Mouse (Mus musculus) NIH3T3 (cell line): ENCODE data around the gene Stt3b.
"Not testable (repeated sequence)": the region's sequence is repeated elsewhere in the genome, so short reads cannot be mapped to it uniquely, and the experiment has no call there.

Experiments
- DNase-seq: peaks from one replicate; pipeline ENCODE4 v3.0.0-alpha.2; 2012; ENCODE audit warnings: low read depth

Stt3b gene

DNA sequence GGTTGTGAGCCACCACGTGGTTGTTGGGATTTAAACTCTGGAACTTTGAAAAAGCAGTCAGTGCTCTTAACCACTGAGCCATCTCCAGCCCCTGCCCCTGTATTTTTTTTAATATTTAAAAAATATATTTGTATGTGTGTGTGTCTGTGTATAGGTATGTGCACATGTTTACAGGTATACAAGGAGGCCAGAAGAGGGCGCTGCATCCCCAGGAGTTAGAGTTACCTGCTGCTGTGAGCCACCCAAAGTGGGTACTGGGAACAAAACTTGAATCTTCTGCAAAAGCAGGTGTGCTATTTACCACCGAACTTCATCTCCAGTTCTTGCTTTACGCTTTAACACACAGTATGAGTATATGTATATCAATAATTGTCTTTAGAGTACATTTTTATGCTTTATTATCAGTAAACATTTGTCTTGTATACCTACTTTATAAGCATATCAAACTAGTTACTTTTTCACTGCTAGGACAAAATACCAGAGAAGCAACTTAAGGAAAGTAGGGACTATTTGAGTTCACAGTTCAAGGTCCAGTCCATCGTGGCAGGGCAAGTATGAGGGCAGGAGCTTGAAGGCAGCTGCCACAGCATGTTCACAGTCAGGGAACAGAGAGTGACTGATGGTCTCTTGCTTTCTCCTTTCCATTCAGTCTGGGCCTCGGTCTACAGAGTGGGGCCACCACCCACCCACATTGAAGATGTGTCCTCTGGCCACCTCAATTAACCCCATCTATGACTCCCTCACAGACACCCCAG is 8.6 kb upstream of the Stt3b start:
- DNase-seq = no peak

DNA sequence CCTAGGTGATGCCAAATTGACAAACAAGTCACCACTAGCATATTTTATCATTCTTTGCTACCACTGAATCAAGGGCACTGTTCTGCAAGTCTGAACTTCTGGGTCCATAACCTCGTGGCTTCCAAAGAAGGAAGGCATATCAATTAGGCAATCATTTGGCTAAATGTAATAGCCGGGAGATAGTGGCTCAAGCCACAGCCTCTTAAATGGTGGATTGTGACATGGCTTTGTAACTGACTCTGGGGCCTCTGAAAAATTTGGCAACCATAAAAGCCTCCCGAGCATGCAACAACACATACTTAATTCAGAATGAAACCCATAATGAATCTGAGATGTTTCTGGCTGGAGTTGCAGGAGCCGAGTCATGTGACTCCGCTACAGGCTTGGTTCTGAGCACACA is 6.8 kb upstream of the Stt3b start:
- no peak for DNase-seq

DNA sequence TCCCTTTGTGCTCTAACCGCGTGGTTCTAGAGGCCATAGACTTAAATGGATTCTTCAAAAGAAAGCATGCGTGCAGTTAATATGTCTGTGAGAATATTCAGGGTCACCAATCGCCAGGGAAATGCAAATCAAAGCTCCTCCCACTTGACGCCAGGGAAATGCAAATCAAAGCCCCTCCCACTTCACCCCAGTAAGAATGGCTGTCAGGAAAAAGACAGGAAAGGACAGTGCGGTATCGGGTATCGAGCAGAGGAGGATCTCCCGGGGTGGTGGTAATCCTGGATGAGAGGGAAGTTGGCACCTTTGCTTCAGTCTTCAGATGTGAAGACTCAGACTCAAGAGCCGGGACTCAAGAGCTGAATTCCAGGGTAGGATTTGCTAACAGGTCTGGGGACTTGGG is 4.3 kb upstream of the Stt3b start:
- DNase-seq = no peak

DNA sequence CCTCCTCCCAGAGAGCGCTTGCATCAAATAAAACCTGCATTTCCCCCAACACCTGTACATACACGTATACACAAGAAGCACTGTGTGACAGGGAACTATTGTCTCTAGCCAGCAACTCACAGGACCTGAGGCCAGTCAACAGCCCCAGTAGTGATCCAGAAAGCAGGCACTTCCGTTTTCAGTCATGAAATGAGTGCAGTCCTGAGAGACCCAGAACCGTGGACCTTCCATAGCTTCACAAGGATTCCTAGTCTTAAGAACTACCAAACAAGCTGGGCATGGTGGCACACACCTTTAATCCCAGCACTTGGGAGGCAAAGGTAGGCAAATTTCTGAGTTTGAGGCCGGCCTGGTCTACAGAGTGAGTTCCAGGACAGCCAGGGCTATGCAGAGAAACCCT is 3.6 kb upstream of the Stt3b start:
- no peak for DNase-seq

DNA sequence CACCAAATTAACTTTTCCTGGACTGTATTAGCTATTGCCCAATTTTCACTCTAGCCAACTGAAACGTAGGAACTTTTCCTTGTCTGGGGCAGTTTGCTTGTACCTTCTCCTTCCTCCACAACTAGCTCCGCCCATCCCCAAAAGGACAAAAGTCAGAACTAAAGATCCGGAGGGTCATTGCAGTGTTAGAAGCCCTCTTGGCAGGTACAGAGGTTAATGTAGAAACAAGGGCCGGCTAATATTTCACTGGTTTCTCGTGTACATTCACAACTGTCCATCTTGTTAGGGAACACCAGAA is 951 bp upstream of the Stt3b start:
- peak; percentile 24 for DNase-seq

DNA sequence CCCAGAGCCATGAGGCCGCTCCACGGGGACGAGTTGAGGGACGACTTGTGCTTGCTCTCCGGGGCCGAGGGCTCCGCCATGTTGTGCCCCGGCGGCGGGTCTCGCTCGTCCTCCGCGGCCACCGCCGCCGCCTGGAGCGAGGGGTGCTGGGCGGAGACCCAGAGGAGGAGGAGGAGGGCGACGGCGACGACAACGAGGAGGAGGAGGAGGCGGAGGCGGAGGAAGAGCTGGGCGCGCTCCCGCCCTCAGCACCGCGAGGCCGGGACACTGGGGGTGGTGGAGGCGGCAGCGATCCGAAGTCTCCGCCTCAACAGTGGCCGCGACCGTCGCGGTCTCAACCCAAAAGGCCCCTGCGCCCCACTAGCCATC is 260 bp downstream of the Stt3b start:
- DNase-seq = no peak

DNA sequence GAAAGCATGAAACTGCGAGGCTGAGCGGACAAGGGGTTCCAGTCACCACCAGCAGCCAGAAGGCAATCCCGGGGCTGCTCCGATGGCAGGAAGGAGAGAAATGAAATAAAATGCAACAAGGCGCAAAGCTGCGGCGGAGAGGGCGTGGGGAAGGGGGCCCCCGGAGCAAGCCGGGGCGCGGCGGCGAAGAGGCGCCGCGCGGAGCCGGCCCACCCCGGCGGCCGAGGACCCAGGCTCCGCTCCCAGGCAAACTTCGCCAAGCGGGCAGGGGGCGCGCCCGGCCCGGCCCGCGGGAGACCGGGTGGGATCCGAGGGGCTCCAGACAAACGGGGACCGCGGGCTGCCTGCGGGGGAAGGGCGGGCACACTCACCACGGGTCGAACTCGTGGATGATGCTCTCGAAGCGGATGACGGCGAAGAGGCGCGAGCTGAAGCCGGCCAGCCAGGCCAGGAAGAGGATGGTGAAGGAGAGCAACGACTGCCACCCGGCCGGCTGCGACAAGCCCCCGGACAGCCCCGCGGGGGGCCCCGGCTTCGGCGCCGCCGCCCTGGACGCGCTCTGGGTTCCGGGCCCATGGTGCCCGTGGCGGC is 745 bp downstream of the Stt3b start:
- peak; percentile 58 for DNase-seq

DNA sequence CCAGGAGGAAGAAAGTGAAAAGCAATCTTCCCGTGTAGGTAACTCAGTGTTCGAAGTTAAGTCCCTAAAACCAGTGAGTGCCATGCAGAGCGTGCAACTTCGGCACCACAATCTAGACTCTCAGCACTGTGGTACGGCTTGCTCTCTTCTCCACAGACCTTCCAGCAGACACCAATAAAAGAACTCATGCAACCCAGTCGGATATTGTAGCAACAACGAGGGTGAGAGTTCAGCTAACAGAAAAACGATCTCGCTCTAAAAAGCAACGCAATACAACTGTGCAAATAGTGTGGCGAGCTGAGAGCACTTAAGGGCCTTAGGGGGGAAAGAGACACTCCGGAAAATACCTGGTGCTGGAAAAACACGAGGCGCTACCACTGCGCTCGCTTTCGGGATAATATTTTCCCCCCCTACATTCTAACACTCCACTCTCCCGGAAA is 1.3 kb downstream of the Stt3b start:
- peak; percentile 32 for DNase-seq

DNA sequence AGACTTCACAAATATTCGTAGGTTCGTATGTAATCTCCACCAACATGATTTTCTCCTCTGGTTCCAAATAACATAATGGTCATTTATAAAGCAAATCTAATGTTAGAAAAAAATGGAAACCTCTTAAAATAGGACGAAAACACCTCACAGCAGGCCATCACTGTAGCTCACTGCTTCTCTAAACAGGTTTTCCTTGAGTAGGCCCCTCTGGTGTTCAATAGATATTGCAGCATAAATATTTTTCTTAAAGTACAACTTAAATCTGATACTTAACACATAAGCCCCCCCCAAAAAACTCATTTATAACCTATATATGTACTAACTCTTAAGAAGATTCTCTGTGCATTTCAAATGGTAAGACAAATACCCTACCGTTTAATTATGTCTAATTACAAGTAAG is 1.8 kb downstream of the Stt3b start:
- peak; percentile 21 for DNase-seq

DNA sequence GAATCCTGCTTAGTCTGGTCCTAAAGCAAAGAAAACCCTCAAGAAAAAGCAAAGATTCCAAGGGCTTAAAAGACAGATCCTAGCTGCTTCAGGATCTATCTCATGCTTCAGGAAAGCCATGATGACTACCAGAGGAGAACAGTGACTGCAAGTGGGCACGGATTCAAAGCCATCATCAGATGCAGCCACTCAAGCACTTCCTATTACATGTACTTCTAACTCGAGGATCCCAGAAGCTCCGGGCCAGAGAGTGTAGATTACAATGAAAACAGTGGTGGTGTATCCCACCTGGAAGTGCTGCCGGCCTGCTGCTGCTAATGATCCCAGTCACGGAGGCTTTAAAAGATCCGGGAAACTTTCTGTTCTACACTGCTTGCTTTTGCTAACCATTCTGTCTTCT is 4.0 kb downstream of the Stt3b start:
- DNase-seq = peak; percentile 32

DNA sequence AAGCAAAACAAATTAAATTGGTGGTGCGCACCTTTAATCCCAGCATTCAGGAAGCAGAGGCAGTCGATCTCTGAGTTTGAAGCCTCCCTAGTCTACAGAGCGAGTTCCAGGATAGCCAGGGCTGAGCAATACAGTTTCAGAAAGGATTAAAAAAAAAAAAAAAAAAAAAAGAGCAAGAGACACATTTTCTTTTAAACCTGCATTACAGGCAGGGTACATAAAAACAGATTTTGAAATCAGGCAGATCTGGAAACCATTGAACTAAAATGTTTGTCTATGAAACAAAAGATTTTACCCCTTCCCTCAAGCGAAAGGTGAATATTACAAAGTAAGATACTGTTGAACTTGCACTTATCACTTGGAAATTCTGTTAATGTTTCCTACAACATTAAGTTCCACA is 6.1 kb downstream of the Stt3b start:
- DNase-seq = no peak

DNA sequence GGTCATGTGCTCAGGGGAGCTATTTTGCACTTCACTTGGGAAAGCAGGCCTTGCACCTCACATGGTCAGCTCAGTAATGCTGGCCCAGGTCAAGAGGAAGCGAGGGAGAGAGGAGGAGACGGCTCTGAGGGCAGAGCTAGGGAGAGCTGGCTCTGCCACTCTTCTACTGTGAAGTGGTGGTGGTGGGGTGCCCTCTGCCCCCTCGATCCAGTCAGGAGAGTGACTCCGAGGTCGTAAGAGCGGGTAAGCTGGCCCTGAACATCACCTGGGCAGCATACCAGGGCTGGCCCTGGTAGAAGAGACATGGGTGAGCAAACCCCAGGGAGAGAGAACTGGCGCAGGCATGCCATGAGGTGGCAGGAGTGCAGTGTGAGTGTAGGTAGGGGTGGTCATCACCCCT is 8.6 kb downstream of the Stt3b start:
- DNase-seq = no peak

DNA sequence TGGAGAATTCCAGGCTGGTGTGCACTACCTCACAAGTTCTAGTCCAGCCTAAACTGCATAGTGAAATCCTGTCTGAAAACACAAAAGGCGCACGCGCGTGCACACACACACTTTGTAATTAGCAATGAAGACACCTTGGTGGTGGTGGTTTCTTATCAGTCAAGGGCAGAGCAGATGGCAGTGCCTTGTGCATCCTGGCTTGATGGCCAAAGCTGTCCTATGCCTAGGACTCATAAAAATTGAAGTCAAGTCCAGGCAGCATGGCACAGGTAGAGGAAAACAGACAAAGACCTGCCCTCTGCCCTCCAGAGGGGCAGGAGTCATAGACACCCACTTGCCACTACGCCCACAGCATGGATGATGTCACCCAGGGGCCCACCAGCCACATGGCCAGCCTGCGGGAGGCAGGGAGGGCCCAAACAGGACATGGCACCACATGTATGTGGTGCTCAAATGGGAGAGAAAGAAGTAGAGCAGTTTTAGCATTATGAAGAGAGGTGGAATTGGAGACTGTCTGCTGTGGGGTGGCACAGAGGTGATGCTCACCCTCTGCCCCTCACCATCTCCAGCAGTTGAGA is 9.1 kb downstream of the Stt3b start:
- DNase-seq = no peak

DNA sequence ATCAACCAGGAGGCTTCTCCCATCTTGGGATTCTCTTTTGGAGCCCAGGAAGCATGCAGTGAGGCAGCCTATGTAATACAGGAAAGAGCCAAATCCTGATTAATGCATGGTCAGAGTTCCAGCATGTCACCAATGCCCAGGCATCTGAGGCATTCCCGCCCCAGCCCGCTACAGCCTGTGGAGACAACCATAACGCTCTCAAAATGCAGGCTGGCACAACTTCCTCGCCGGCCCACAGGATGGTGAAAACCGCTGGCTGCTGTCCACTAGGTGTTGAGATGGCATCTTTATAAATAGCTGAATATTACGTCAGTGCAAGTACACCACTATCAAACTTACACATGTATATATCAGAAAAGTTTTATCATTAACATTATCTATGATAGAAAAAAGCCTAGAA is 13.5 kb downstream of the Stt3b start:
- no peak for DNase-seq

DNA sequence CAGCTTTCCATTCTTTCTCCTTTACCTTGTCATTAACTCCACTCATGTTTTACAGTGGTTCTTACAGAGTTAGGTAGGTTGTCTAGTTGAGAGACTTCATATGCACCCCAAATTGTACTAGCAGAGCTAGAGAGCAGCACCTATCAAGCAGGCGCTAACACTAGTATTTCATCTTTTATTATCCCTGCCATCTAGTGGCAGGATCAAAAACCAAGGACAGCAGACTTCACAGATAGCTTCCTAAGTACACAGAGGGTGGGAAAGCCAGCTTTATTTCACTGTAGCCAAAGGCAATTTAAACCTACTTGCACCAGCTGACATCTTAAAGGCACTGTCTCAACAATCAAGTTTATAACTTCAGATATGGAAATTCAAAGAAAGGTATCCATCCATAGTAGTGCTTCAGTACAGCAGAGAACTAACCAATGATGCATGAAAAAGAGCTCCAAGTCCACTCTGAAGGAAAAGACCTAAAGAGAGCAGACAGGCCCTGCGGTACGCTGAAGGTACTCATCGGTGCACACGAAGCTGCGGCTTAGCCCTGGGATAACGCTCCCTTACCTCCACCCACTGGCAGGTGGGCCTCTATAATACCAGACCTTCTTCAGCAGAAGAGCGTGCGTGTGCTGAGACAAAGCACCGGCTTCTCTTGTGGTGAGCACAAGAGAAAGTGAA is 16.2 kb downstream of the Stt3b start:
- no peak for DNase-seq

DNA sequence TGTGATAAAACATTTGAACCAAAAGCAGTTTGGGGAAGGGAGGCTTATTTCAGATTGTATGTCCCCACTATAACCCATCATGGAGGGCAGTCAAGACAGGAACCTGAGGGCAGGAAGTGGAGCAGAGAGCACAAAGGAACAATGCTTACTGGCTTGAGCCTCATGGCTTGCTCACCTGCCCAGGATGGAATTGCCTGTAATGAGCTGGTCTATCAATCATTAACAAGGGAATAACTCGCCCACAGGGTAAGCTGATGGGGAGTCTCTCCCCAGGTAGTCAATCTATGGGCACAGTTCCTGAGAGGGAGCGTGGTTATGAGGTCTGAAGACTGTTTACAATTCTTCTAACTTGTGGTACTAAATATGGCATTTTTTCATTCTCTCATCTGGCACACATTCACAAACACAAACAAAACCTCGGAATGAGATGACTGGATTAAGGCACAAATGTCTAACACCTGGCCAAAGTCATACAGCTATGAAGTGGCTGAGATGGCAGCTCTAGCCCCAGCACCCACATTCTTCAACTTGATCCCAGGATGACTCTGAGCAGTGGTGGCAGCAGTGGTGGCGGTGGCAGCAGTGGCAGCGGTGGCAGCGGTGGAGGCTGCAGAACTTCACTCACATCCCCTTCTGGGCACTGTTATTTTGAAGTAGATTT is 22.3 kb downstream of the Stt3b start:
- no peak for DNase-seq

DNA sequence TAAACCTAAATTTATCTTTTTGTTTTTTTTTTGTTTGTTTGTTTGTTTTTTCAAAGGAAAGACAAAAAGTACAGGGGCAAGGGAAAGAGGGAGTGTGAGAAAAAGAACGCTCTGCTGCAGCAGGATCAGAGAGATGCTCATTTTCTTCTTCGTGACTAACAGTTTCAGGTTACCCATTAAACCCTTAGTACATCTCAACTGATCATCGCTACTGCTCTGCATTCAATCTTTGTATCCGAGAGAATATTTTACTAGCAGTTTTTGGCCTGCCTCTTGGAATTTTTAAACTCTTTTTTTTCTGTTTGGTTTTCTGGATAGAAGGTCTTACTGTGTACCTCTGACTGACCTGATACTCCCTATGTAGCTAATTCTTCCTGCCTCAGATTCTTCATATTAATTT is 25.8 kb downstream of the Stt3b start:
- no peak for DNase-seq

DNA sequence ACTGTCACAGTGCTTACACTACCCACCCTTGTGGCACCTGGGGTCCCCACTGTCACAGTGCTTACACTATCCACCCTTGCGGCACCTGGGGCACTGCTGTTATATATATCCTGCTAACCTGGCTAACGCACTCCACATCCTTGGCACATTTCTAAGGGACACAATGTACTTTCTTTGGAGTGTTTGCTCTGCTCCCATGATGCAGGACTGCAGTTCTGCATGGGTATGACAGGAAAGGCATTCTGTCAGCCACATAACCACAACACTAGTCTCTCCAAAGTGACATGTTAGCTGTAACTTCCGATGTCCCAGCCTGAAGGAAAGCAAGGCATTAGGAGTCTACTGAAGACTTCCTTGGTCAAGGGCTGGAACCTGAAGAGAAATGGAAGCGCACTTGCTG is 26.8 kb downstream of the Stt3b start:
- no peak for DNase-seq

DNA sequence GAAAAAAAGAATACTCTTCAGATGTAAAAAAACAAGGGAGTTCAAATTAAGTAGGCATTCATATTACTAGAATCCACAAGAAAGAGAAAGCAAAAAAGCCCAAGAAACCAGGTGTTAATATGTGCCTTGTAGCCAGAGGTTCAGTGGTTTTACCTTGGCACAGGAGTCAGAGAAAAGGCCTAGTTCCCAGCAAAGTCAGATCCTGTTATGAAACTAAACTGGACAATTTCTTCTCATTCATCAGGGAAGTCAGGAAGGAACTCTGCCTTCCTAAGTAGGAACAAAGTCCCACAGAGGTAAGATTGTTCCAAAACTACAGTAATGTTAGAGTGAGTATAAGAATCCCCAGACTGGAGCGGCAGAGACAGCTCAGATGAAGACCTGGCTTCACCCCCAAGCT is 31.6 kb downstream of the Stt3b start:
- no peak for DNase-seq

DNA sequence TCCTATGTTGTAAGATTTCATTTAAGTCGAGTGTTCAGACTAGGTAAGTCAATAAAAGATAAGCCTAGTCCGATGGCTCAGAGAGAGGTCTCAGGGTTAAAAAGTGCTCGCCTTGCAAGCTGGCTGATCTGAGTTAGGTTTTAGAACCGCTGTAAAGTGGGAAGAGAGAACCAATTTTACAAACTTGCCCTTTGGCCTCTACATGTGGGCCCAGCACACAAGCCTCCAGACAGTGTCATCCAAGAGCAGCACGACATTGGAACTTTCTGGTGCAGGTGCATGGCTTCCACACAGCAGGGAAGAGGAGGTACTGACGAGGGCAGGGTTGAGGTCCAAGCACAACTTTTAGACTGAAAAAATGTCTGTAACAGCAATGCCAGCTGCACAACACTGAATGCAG is 35.4 kb downstream of the Stt3b start:
- no peak for DNase-seq

DNA sequence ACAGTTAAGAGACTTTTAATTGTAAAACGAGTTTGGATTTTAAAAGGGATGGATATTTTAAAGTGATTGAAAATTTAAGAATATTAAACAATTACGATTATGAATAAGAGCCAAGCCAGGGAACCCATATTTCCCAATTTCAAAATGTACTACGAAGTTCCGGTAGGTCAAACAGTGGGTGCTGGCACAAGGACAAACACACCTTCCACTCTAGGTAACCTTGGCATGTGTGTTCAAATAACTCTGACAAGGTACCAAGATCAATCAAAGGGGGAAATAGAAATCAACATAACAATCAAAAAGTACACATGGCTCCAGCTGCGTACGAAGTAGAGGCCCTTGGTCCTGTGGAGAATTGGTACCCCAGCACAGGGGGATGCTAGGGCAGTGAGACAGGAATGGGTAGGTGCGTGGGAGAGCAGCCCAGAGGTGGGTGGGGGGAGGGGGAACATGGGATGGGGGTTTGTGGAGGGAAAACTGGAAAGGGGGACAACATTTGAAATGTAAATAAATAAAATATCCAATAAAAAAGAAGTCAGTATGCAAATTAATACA is 37.0 kb downstream of the Stt3b start:
- DNase-seq = no peak

DNA sequence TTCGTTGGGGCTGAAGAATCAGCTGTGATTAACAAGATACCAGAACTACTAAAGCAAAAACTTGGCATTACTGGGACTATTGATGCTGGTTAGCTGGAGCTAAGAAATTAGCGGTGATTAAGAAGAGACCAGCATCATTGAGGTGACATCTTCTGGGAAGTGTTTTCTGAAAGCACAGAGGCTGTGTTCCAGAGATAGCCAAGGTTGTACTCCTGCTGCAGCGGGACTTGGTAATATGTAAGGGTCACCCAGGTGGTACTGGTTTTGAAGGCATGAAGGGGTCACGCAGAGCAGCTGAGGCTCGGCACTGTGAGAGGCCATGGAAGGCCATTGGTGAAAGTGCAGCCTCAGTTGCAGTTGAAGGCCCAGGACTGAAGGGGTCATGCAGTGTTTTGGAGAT is 37.8 kb downstream of the Stt3b start:
- not testable (repeated sequence) for DNase-seq

DNA sequence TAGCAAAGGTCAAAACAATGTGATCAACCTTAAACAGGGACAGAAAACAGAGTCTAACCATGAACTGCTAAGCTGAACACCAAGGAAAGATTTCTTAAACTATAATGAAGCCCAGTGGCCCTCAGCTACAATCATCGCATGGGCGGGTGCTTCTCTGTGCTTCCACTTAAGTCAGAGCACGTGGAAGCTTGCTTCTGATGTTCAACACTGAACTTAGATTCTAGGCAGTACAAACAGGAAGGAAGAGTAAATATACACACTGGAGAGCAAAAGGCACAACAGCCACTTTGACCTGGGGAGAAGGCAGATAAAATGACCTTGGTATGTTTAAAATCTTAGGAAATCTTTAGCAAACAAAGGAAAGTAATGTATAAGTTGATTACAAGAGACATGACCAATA is 38.7 kb downstream of the Stt3b start:
- no peak for DNase-seq
